Mouse (Mus musculus): ENCODE measurements around the gene Sema3b.

DNA sequence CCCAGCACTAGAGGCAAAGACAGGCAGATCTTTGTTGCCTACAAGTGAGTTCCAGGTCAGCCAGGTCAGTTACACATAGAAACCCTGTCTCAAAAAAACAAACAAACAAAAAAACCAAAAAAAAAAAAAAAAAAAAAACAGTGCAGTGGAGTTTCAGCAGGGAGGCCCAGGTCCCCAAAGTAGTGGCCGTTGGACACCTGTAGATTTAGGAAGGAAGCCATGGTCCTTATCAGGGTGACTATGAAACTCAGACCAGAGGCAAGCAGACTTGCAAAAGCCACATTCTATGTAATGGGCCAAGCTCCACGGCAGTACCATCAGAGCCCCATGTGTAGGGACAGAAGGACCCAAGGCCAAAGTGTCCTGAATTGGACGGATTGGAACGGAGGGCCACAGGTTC, 27.4 kb downstream of the Sema3b start:
- no peak for TF ChIP-seq POLR2A (IDR thresholded peaks at IDR 0.05; ENCODE audit: low read depth, low read length)
- no peak for TF ChIP-seq CTCF (IDR thresholded peaks at IDR 0.05; ENCODE audit: extremely low read depth, insufficient read depth, insufficient read length, insufficient replicate concordance)
